Mouse (Mus musculus): ENCODE results near the gene G3bp1.

Gene G3bp1

DNA sequence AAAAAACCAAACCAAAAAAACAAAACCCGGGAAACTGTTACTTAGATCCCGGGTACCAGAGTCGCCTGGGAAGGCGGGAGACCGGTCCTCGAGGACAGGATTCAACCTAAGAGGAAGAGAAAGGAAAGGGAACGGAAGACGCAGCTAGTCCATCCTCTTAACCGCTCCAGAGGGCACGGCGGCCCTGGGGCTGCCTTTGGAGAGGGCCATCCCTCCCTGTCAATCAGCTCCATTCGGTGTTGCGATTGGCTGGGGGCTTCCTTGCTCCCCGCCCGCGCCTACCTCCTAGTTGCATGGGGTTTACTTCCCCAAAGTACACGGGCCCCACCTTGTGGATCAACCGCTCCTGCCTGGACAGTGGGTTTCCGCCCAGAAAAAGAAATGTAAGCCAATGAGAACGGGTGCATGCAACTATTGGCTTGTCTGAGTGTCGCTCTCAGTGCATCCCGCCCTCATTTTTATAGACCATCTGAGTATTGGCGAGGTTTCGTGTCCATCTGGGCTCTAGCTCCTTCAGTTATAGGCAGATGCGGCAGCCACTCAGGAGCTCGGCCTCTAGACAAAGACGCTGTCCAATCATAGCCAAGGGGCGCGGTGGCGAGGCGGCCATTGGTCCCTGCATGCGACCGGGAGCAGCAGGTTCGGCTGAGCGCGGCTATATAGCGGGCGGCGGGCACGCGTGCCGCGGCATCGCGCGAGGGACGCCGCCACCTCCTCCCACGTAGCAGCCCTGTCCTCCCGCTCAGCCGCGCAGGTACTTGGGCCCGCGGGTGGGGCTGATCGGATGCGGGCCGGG lies at the start of gene G3bp1:
Gene G3bp1 (plus strand): TSS at position 638 of the 796 bp plus-strand sequence.
- peak; percentile 97 to 99 for DNase-seq (ENCODE audit: low spot score in 2 of 2)

DNA sequence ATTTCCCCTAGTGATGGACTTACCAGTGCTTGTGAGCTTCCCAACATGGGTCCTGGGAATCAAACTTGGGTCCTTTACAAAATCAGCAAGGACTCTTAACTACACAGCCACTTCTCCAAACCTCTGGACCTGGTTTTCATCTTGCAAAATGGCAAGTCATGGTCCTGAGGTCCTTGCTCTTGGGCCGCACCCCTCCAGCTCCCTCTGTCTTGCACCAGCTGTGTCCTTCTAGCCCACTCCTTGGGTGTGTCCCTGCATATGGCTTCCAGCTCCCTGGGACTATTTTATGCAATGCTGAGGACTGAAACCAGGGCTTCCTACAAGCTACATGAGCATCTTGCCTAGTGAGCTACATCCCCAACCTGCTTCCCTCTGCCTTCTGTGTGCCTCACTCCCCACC lies 46.5 kb upstream of the G3bp1 start, which contains the start of gene Sparc:
Gene Sparc (minus strand): TSS at position 206 of the 400 bp plus-strand sequence.
- DNase-seq (ENCODE audit: low spot score in 2 of 2) = no peak

GRCm38 (mm10) chr11:55423756-55424155 lies 45.7 kb upstream of the G3bp1 start:
- no peak for DNase-seq (ENCODE audit: low spot score in 2 of 2)

GRCm38 (mm10) chr11:55424746-55425360 lies 44.6 kb upstream of the G3bp1 start:
- no peak for DNase-seq (ENCODE audit: low spot score in 2 of 2)

- DNase-seq (ENCODE audit: low spot score in 2 of 2) = peak; percentile 39 to 84
These were observed 41.1 kb upstream of the G3bp1 start for GRCm38 (mm10) chr11:55428186-55429012.

GRCm38 (mm10) chr11:55429973-55430372 lies 39.5 kb upstream of the G3bp1 start:
- DNase-seq (ENCODE audit: low spot score in 2 of 2) = no peak

DNA sequence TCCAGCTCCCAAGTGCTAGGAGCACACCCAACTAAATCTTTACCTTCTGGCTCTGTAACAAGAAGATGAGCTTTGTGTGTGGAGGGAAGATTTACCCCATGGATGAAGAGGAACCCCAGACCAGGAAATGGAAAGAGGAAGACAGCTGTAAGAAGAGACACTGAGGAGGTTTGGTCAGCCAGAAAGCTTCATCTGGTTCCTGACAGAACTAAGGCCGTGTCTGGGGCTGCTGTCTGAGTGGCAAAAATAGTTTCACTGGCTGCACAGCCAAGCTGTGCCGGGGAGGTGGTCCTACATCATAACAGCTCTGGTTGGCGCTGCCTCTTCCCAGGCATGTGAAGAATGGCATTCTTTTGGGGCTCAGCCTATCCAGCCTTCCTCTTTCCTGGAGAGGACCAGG lies 36.5 kb upstream of the G3bp1 start:
- DNase-seq (ENCODE audit: low spot score in 2 of 2) = no peak

GRCm38 (mm10) chr11:55436089-55436488 lies 33.4 kb upstream of the G3bp1 start:
- no peak for DNase-seq (ENCODE audit: low spot score in 2 of 2)

DNA sequence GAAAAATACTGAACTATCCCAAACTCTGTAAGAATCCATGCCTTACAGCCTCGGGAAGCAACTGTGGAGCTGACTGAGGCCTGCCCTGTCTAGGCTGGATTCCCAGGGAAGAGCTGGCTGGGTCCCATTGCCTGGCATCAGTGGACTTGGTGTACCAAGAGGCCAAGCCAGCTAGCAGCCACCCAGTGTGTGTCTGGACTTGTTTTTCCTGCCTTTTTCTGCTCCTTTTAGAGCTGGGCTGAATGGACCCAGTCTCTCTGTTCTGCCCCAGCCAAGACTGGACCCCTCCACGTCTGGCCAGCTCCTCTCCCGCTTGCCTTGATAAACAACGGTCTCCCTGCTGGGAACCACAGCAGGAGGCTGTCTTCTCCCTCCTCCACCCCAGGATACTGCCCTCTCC lies 31.5 kb upstream of the G3bp1 start:
- DNase-seq (ENCODE audit: low spot score in 2 of 2) = no peak

DNA sequence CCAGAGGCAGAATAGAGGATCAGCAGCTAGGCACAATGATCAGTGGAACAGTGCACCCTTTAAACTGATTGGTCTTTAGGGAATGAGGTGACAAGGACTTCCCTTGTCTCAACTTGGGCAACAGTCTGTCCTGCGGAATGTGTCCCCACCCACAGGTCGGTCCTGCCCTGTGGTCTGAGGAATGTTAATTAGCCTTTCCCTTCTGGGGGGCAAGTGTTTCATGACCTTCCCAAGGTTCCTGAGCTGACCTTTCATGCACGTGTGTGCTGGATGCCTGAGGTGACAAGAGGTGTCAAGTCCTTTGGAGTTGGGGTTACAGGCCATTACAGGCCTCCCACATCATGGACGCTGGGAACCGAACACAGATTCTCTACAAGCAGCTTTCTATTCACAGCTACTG lies 29.8 kb upstream of the G3bp1 start:
- DNase-seq (ENCODE audit: low spot score in 2 of 2) = no peak

DNA sequence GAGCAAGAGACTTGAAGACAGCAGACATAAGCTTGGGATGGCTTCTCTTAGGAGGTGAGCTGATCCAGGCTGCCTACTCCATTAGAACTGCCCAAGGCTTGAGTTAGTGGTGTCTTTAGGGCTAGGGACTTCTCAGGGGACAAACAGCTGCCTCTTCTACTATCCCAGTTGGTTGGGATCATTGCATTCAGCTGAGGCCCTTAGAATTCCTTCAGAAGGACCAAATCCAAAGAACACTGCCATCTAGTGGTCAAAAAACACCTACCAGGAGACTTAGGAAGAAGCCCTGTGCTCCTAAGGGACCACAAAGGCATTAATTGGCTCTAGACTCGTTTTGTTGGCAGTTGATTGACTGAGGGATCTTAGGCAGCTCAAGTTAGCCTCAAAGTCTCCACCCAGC lies 24.7 kb upstream of the G3bp1 start:
- DNase-seq (ENCODE audit: low spot score in 2 of 2) = no peak

- DNase-seq (ENCODE audit: low spot score in 2 of 2) = peak; percentile 71 to 88
These were observed 22.9 kb upstream of the G3bp1 start for GRCm38 (mm10) chr11:55446579-55446978.

- no peak for DNase-seq (ENCODE audit: low spot score in 2 of 2)
These were observed 20.0 kb upstream of the G3bp1 start for GRCm38 (mm10) chr11:55449531-55449930.

DNA sequence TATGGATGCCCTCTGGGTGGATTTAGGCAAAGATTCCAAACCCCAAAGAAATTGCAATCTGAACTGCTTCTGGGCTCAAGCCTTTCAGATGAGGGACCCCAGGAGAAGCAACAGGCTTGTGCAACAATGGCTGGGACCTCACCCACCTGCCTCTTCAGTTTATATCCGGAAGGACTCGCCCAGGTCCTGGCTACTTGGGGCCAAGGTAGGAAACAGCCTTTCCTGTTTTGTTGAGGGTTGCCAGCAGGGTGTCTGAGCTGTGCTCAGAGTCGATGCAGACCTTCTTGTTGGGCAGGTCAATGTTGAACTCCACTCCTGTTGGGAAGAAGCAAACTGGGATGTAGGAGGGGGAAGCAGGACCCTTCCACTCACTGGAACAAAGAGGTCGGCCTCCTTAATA lies 19.2 kb upstream of the G3bp1 start:
- DNase-seq (ENCODE audit: low spot score in 2 of 2) = no peak

DNA sequence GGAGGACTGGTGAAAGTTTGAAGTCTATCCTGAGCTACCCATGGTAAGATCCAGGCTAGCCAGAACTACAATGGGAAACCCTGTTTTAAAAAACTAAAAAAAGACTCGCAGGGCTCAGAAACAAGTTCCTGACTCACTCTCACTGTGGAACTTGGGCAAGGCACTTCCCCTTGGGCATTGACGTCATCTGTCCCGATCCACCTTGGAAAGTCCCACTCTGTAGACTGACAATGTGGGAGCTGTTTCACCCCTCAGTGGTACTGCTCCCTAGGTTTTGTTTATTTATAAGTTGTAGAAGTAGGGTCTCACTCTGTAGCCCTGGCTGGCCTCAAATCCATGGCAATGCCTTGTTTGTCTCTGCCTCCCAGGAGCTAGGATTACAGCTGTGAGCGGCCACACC lies 15.8 kb upstream of the G3bp1 start:
- DNase-seq (ENCODE audit: low spot score in 2 of 2) = no peak

DNA sequence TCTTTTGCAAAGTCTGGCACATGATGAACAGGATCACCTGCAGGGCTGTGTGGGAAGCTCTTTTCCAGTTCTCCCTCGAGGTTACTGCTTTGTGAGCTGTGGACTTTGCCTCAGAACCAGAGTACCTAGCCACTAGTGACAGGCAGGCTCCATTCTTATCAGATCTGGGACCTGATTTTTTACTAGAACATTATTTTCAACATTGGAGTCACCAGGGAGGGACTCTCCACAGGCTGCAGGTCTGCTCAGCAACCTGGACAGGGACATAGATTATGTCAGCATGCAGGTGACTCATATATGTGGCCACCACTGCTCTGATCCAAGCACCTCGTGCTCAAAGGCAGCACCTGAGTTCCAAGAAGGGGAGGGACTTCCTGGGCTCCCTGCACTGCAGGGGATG lies 14.3 kb upstream of the G3bp1 start:
- DNase-seq (ENCODE audit: low spot score in 2 of 2) = no peak

DNA sequence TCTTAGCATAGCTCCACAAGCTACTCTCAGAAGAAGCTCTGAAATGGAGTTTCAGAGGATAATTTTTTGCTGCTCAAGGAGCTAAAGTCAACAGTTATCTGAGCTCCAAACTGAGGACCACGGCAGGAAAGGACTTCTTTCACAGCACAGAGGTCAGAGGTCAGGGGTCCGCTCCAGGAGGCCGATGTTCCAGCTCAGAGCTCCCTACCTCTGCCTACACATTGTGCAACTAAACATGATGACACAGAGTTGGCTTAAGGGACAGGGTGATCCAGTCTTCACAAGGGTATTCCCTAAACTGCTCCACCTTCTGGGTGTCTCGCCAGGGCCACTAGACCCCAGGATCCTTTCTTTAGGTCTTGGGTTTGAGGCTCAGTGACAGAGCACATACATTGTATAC lies 11.0 kb upstream of the G3bp1 start:
- DNase-seq (ENCODE audit: low spot score in 2 of 2) = no peak

GRCm38 (mm10) chr11:55459850-55460558 lies 9.5 kb upstream of the G3bp1 start:
- DNase-seq (ENCODE audit: low spot score in 2 of 2) = no peak

GRCm38 (mm10) chr11:55460559-55461018 lies 8.9 kb upstream of the G3bp1 start:
- DNase-seq (ENCODE audit: low spot score in 2 of 2) = no peak

DNA sequence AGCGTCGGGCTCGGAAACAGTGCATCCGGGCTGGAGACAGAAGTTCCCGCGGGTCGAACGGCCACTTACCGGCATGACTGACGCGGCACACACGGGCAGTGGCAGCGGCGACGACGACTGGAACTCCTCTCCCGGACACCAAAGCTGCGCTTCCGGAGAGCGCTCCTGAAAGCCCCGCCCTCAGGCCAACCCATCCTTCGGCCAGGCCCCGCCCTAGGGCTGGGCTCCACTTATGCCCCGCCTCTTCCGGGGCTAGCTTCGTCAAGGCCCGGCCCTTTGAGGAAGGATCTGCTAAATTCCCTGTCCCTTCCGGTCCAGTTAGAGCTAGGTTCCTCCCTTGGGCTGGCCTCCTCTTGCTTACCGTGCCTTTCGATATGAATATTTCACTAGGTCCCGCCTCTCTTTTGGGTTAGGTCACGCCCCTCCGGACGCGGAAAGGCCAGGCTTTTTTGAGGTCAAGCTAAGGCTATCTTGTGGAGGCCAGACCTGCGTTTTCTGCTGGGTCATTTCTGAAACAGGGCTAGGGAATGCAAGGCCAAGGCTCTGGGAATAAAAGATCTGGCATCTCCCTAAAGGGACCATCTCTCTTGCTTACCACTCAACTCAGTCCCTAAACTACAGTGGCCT lies 8.4 kb upstream of the G3bp1 start, which contains the start of gene Atox1:
Gene Atox1 (minus strand): TSS at position 221 of the 627 bp plus-strand sequence.
- DNase-seq (ENCODE audit: low spot score in 2 of 2) = peak; percentile 83 to 93

DNA sequence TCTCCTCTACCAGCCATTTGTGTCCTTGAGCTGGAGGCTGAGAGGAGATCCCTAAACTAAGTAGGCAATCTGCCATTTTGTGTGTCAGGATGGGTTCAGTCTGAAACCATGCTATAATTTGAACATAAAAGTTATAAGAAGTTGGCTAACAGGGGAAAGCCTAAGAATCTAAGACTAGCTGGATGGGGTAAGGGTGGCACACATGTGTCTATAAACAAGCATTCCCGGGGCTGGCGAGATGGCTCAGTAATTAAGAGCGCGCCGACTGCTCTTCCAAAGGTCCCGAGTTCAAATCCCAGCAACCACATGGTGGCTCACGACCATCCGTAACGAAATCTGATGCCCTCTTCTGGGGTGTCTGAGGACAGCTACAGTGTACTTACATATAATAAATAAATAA lies 7.3 kb upstream of the G3bp1 start:
- DNase-seq (ENCODE audit: low spot score in 2 of 2) = no peak
